Mouse (Mus musculus): ENCODE results near the gene Zwint. TPM values are rescaled to one million over a fixed set of nuclear protein-coding genes. Genes with fewer than 3 reads are reported as not detected.

Gene Zwint
- 854 and 857 TPM in 2 replicates for polyA plus RNA-seq (2015; fragmentation: Nextera tagmentation; extraction: Ambion mirVana)

DNA sequence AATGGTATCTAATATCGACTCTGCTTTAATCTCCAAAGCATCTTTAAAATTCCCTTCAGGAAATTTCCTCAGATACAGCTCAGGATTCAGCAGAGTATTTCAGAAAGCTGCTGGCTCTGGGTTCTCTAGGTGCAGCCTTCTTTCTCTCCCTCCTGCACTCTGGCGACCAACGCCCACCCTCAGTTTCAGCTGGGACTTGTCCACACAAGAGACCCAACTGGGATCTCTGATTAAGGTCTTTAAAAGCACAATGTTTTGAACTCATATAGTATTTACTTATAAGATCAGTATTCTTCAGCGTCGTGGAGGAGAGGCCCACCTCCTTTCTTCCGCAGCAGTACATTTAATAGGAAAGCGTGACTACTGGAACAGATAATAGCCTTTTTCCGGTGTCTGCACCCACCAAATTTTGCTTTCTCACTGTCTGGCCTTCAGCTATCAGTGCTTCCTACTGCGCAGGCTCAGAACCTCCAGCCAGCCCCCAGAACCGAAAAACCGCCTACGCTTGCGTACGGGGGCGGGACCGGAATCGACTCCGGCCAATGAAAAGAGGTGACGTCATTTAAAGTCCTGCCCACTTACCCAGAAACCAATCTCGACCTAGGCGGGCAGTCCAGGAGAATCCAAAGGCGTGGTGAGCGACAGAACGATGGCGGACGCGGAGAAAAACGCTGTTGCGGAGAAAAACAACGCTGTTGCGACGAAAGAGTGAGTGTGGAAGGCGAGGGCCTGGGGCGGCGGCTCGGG lies at the start of gene Zwint:
Gene Zwint (plus strand): TSS at position 576 of the 747 bp plus-strand sequence.
- H3K27me3 ChIP-seq = no peaks in the 10 kb centered on the region
- 2% methylated on average over 36 of the region's 36 CpGs for WGBS
- H3K9ac ChIP-seq = peak within 1 kb of the TSS; percentile 74
- H3K4me2 ChIP-seq = peak within 1 kb of the TSS; percentile 66
- H3K9me3 ChIP-seq = no peaks in the 10 kb centered on the region
- H3K27ac ChIP-seq (replicated peaks) = peak within 1 kb of the TSS; percentile 93
- peak within 1 kb of the TSS; percentile 59 for H3K4me3 ChIP-seq
- ATAC-seq (ENCODE audit: low FRiP score, low read depth) = peak; percentile 98
- H3K36me3 ChIP-seq = peaks cover 31% of the 10 kb centered on the region
- H3K4me1 ChIP-seq (replicated peaks) = peaks cover 34% of the 10 kb centered on the region

DNA sequence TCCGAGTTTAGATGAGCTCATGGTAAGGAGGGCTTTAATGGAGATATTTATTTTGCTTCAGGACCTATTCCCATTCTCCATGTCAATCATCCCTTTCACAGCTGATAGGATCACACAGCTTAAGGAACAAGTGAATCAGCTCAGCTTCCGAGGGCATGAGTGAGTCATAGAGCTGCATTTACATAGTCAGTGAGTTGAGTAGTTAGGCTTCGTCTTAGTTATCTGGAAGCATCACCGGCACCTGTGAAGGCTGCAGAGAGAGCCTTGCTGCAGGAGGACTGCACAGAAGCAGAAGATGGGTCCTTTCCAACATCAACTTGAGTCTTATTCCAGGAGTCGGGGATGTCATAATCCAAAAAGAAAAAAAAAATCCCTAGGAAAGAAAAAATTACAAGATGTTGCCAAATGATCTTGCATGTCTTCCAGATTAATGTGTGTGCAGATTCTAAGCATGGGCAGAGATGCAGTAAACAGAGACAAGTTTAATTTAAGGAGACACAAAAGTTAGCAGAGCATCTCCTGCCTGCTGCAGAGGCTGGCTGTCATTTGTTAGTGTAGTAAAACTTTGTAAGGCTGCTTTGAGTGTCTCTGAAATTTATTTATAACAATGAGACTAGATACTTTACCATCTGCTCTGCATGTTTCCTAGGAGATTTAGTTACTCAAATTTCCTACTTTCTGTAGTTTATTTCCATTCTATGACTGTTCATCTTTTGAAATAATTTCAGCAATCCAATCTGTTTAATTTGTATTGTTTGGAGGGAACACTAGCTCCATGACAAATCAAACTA lies 41.3 kb upstream of the Zwint start:
- Histone ChIP-seq H3K4me2 (no peak overlapping the region), H3K36me3 (no peaks in the 10 kb centered on the region), H3K27ac (replicated peaks) (no peak overlapping the region), H3K9me3 (no peaks in the 10 kb centered on the region), H3K4me3 (no peak overlapping the region), H3K4me1 (replicated peaks) (no peaks in the 10 kb centered on the region), H3K9ac (no peak overlapping the region), H3K27me3 (no peaks in the 10 kb centered on the region)
- no peak for ATAC-seq (ENCODE audit: low FRiP score, low read depth)
- WGBS = 78% methylated on average over 5 of the region's 5 CpGs

DNA sequence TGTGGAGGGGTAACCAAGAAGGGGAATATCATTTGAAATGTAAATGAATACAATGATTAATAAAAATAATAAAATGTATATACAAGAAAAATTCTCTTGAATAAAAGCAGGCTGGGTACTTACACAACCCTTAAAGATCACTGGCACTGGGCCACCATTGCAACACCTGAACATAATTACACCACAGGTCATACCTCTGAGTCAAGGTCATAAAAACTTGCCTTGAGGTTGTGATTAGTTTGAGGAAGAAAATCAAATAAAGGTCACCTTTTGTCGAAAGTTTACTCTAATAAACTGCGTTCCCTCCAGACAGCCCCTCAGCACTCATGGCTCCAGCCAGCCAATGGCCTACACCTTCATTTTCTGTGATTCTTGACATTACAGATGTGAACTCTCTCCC lies 38.5 kb upstream of the Zwint start:
- no peak overlapping the region for H3K4me3 ChIP-seq
- H3K27ac ChIP-seq (replicated peaks) = no peak overlapping the region
- 88% methylated on average over 2 of the region's 2 CpGs for WGBS
- H3K4me2 ChIP-seq = no peak overlapping the region
- no peaks in the 10 kb centered on the region for H3K36me3 ChIP-seq
- no peaks in the 10 kb centered on the region for H3K9me3 ChIP-seq
- no peak overlapping the region for H3K9ac ChIP-seq
- H3K4me1 ChIP-seq (replicated peaks) = no peaks in the 10 kb centered on the region
- ATAC-seq (ENCODE audit: low FRiP score, low read depth) = no peak
- no peaks in the 10 kb centered on the region for H3K27me3 ChIP-seq

DNA sequence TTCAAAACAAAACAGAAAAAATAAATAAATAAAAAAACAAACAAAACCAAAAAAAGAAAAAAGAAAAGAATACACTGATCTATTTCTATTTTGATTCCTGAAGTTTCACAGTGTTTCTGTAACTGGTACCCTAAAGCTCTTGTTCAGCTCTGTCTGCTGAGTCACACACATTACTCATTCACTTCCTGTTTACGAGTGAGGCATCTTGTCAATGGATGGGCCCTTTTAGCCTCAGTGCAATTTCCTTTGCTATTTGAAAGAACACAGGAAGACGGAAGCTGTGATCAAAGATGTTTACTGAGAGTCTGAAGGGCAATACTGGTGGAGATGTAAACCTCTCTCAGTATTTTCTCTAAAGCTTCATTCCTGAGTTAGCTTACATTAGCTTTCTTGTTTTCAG lies 34.1 kb upstream of the Zwint start:
- H3K4me1 ChIP-seq (replicated peaks) = no peaks in the 10 kb centered on the region
- no peak overlapping the region for H3K27ac ChIP-seq (replicated peaks)
- no peaks in the 10 kb centered on the region for H3K27me3 ChIP-seq
- H3K9ac ChIP-seq = no peak overlapping the region
- whole genome bisulfite sequencing = 63% methylated on average over 2 of the region's 2 CpGs
- ATAC-seq (ENCODE audit: low FRiP score, low read depth) = no peak
- H3K36me3 ChIP-seq = no peaks in the 10 kb centered on the region
- H3K4me2 ChIP-seq = no peak overlapping the region
- H3K9me3 ChIP-seq = no peaks in the 10 kb centered on the region
- no peak overlapping the region for H3K4me3 ChIP-seq

DNA sequence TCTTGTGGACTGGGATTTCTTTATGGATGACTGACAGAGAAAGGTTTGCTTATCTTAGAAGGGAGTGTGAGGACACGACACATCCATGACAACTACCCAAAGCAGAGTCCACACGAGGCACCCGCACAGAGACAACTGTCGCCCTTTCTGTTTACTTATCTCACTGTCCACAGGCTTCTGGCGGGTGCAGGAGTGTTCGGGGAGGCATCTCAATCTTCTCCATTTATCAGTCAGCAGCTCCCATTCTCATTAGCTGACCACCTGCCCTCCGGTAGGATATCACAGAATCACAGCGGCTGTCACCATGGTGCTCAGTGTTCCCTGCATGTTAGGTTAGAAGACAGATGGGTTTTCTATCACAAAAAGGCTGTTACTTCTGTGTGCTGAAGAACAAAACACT lies 31.1 kb upstream of the Zwint start:
- no peak for ATAC-seq (ENCODE audit: low FRiP score, low read depth)
- WGBS = 55% methylated on average over 8 of the region's 8 CpGs

DNA sequence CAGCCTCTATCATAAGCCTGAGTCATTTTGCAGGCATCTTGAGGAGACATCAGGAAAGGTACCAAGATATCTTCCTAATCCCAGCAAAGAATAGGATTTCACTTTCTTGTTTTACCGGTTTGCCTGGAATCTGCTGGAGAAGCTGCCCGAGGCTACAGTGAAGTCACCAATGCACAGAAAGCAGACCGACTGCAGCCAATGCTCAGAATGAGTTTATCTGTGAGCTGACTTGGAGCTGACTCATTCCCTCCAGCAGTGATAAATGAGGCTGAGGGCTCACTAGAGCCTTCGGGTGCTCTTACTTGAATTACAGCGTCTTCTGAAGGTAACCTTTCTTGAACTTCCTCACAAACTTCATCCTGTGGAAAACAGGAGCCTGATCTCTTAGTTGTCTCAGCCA lies 20.5 kb upstream of the Zwint start:
- Histone ChIP-seq H3K27me3 (no peaks in the 10 kb centered on the region), H3K36me3 (no peaks in the 10 kb centered on the region), H3K9ac (no peak overlapping the region), H3K4me1 (replicated peaks) (no peaks in the 10 kb centered on the region), H3K27ac (replicated peaks) (no peak overlapping the region), H3K4me2 (no peak overlapping the region), H3K9me3 (no peaks in the 10 kb centered on the region), H3K4me3 (no peak overlapping the region)
- WGBS = 74% methylated on average over 5 of the region's 5 CpGs
- no peak for ATAC-seq (ENCODE audit: low FRiP score, low read depth)

More for the DNA sequence above, 31.1 kb upstream of the Zwint start:
- Histone ChIP-seq H3K36me3 (no peaks in the 10 kb centered on the region), H3K9me3 (no peaks in the 10 kb centered on the region), H3K27ac (replicated peaks) (no peak overlapping the region), H3K4me1 (replicated peaks) (no peaks in the 10 kb centered on the region), H3K9ac (no peak overlapping the region), H3K4me3 (no peak overlapping the region), H3K4me2 (no peak overlapping the region), H3K27me3 (no peaks in the 10 kb centered on the region)

DNA sequence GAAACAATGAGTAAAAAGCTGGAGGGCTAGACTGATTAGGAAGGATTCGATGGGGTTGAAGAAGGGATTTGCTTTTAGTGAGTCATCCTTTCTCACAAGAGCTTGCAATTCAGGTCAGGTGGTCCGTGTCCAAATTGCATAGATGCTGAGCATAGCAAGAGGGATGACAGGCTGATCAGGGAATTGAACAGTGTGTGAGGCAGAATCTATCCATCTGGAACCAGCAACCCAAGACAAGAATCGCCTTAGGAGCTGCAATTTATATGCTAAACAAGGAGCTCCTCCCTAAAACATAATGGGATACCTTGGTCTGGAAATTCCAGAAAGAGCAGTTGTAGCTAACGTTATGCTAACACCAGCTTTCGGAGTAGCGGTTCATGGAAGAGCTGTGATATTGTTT lies 3.8 kb upstream of the Zwint start:
- Histone ChIP-seq H3K9ac (no peak overlapping the region), H3K4me3 (no peak overlapping the region; the same call in 1 of the 2 replicates), H3K27ac (replicated peaks) (peak overlapping the region; percentile 8; the same call in 1 of the 2 replicates), H3K9me3 (no peaks in the 10 kb centered on the region), H3K4me2 (peak overlapping the region; percentile 36), H3K36me3 (no peaks in the 10 kb centered on the region), H3K4me1 (replicated peaks) (peaks cover 7% of the 10 kb centered on the region), H3K27me3 (no peaks in the 10 kb centered on the region)
- no peak for ATAC-seq (ENCODE audit: low FRiP score, low read depth)
- WGBS = 40% methylated on average over 6 of the region's 6 CpGs

DNA sequence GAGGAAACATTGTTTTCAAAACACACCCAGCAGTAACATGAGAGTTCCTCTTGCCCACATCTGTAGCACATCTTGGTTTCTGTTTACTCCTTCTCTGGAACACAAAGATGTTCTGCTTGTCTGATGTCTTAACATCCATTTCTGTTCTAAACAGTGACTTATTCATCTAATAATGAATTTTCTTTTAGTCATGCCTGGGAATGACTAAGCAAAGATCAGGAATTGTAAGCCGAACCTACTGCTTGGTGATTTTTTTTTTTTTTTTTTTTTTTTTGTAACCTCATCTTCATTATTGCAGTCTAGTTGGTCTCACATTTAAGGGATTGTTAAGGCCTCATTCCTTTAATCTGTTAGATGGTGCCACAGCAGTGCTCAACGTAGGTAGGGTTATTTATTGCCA lies 848 bp upstream of the Zwint start:
- H3K27me3 ChIP-seq = no peaks in the 10 kb centered on the region
- H3K4me2 ChIP-seq = peak overlapping the region; percentile 58
- no peaks in the 10 kb centered on the region for H3K9me3 ChIP-seq
- 67% methylated on average over 2 of the region's 2 CpGs for WGBS
- H3K9ac ChIP-seq = peak overlapping the region; percentile 41; the same call in 1 of the 2 replicates
- H3K27ac ChIP-seq (replicated peaks) = peak overlapping the region; percentile 93
- no peak for ATAC-seq (ENCODE audit: low FRiP score, low read depth)
- peaks cover 25% of the 10 kb centered on the region for H3K36me3 ChIP-seq
- no peak overlapping the region for H3K4me3 ChIP-seq
- H3K4me1 ChIP-seq (replicated peaks) = peaks cover 30% of the 10 kb centered on the region

DNA sequence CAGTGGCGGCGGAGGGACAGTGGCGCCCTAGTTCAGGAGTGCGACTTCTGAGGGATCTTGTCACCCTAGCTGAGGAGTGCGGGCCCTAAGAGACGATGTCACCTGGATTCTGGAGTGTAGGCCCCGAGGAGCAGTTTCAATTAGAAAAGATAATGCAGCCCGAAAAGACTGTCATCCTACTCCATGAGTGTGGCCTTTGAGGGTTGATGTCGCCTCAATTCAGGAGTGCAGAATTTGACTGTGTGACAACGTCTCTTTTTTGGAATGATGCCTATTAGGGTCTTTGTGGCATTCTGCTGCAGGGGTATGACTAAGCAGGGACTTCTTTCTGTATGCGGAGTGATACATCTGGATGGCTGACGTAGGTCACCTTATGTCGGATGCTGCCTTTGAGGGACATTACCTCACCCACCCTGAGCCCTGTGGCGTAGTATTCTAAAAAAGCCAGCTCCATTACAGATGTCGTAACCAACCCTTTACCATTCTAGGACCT lies 418 bp downstream of the Zwint start:
- peaks cover 35% of the 10 kb centered on the region for H3K36me3 ChIP-seq
- peak overlapping the region; percentile 93 for H3K27ac ChIP-seq (replicated peaks)
- H3K4me1 ChIP-seq (replicated peaks) = peaks cover 34% of the 10 kb centered on the region
- peak overlapping the region; percentile 74 for H3K9ac ChIP-seq
- H3K4me2 ChIP-seq = peak overlapping the region; percentile 66
- under 1% methylated on average over 15 of the region's 15 CpGs for WGBS
- peak; percentile 79 for ATAC-seq (ENCODE audit: low FRiP score, low read depth)
- peak overlapping the region; percentile 59 for H3K4me3 ChIP-seq
- H3K27me3 ChIP-seq = no peaks in the 10 kb centered on the region
- H3K9me3 ChIP-seq = no peaks in the 10 kb centered on the region

DNA sequence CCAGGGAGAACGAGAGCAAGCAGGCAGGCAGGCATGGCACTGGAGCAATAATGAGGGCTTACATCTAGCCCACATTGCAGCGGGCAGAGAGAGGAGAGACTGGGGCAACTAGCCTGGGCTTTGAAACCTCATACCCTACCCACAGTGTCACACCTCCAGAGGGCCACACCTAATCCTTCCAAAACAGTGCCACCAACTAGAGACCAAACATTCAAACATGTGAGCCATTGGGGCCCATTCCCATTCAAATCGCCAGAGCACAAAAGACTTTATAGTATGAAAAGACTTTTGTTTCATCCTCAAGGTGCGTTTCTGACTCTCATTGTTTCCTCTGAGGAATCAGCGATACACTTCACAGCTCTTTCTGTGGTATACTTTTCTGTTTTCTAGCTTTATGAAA lies 4.6 kb downstream of the Zwint start:
- WGBS = 95% methylated on average over 5 of the region's 5 CpGs
- no peaks in the 10 kb centered on the region for H3K27me3 ChIP-seq
- no peak overlapping the region for H3K4me3 ChIP-seq
- no peak overlapping the region for H3K4me2 ChIP-seq
- ATAC-seq (ENCODE audit: low FRiP score, low read depth) = no peak
- H3K36me3 ChIP-seq = peaks cover 68% of the 10 kb centered on the region
- no peak overlapping the region for H3K9ac ChIP-seq
- peaks cover 31% of the 10 kb centered on the region for H3K4me1 ChIP-seq (replicated peaks)
- no peaks in the 10 kb centered on the region for H3K9me3 ChIP-seq
- no peak overlapping the region for H3K27ac ChIP-seq (replicated peaks)

DNA sequence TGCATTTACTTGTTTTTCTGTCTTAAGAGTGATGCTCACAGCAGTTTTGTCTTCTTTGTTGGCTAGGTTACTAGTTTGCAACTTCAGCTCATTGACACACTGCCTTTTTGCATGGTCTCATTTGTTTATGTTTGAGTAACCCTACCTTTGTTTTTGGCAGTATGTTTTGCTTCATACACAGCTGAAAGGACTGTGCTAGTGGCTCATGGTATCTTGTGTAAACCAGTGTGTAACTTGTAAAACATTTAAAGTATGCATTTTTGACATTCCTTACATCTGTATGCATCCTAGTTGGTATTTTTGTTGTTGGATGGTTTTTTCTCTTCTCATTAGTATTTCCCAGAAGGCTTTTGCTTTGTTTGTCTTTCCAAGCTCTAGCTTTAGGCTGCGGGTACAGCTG lies 5.7 kb downstream of the Zwint start:
- Histone ChIP-seq H3K4me1 (replicated peaks) (peaks cover 30% of the 10 kb centered on the region), H3K36me3 (peaks cover 77% of the 10 kb centered on the region), H3K4me3 (no peak overlapping the region), H3K4me2 (no peak overlapping the region), H3K9ac (no peak overlapping the region), H3K27me3 (no peaks in the 10 kb centered on the region), H3K9me3 (no peaks in the 10 kb centered on the region), H3K27ac (replicated peaks) (no peak overlapping the region)
- ATAC-seq (ENCODE audit: low FRiP score, low read depth) = no peak
- WGBS = 90% methylated on average over 1 of the region's 1 CpGs

DNA sequence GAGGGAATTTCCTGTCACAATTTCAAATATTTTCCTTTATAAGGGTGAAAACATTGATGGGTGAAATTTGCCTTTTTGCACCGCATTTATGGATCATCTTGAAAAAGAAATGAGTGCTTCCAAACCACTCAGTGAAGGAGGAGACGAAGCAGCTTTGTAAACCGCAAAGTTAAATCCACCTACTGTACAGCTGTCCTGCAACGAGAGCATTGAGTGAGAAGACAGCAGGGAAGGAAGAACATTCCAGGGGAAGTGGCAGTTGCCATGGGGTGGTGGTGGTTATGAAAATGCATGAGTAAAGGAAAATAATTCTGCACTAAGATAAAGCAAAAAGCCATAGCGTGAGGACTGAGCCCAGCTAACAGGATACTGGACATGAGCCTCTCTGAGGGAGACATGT lies 13.2 kb downstream of the Zwint start:
- H3K36me3 ChIP-seq = peaks cover 48% of the 10 kb centered on the region
- ATAC-seq (ENCODE audit: low FRiP score, low read depth) = no peak
- 92% methylated on average over 5 of the region's 5 CpGs for WGBS

More for the DNA sequence above, 13.2 kb downstream of the Zwint start:
- Histone ChIP-seq H3K4me3 (no peak overlapping the region), H3K4me1 (replicated peaks) (no peaks in the 10 kb centered on the region), H3K9me3 (no peaks in the 10 kb centered on the region), H3K9ac (no peak overlapping the region), H3K27me3 (no peaks in the 10 kb centered on the region), H3K27ac (replicated peaks) (no peak overlapping the region), H3K4me2 (no peak overlapping the region)
